Mouse (Mus musculus) liver, embryonic 12.5 days (tissue): ENCODE results near the gene Sgpl1. TPM values are rescaled to one million over a fixed set of nuclear protein-coding genes. Genes with fewer than 3 reads are reported as not detected.

ENCODE experiments used
- ATAC-seq: fragments of 200-750 bp; cut with Nextera tagmentation; 2 replicates; pipeline ENCODE4 v1.8.0; 2017; ENCODE audit warnings: moderate number of reproducible peaks, mild to moderate bottlenecking, moderate library complexity
- H3K27ac ChIP-seq: fragments of 300-500 bp; sonication (generic); 2 replicates; pipeline ENCODE4 v1.5.1; 2016; ENCODE audit warnings: mild to moderate bottlenecking
- H3K27me3 ChIP-seq: fragments of 300-500 bp; sonication (generic); replicated peaks from 2 replicates; pipeline ENCODE4 v1.6.1; 2016; ENCODE audit warnings: mild to moderate bottlenecking, moderate library complexity
- H3K36me3 ChIP-seq: fragments of 300-500 bp; sonication (generic); 2 replicates; pipeline ENCODE4 v1.6.1; 2016; ENCODE audit warnings: mild to moderate bottlenecking, moderate library complexity
- H3K4me1 ChIP-seq: fragments of 300-500 bp; sonication (generic); 2 replicates; pipeline ENCODE4 v1.6.1; 2016
- H3K4me2 ChIP-seq: fragments of 300-500 bp; sonication (generic); 2 replicates; pipeline ENCODE4 v1.6.1; 2016; ENCODE audit warnings: mild to moderate bottlenecking, moderate library complexity
- H3K4me3 ChIP-seq: fragments of 300-500 bp; sonication (generic); 2 replicates; pipeline ENCODE4 v1.5.1; 2016; ENCODE audit warnings: mild to moderate bottlenecking, moderate library complexity
- H3K9ac ChIP-seq: fragments of 300-500 bp; sonication (generic); 2 replicates; pipeline ENCODE4 v1.6.1; 2016; ENCODE audit warnings: mild to moderate bottlenecking, moderate library complexity
- H3K9me3 ChIP-seq: fragments of 300-500 bp; sonication (generic); replicated peaks from 2 replicates; pipeline ENCODE4 v1.6.1; 2016; ENCODE audit warnings: mild to moderate bottlenecking, moderate library complexity
- WGBS: fragments of 180-500 bp; shearing (Covaris S2); methylation state at CpG from one replicate; pipeline ENCODE4 v1.1.7; 2016; ENCODE audit not compliant: insufficient replicate concordance; 5-methylcytosine and 5-hydroxymethylcytosine counted together
- polyA plus RNA-seq: library from polyadenylated mRNA; unstranded; fragments of >200 nt; fragmentation: Nextera tagmentation; extraction: Ambion mirVana; gene quantifications from 2 replicates; pipeline ENCODE4 v1.2.1, GENCODE M21; 2016

Gene Sgpl1
- polyA plus RNA-seq, 1 experiment from 2014 or later: 18.6 TPM

- H3K27ac ChIP-seq: no peak overlapping the region
- peaks cover 54% of the 10 kb centered on the region for H3K27me3 ChIP-seq
- no peak overlapping the region for H3K4me2 ChIP-seq
- H3K9me3 ChIP-seq: no peaks in the 10 kb centered on the region
- no peak overlapping the region for H3K9ac ChIP-seq
- no peak overlapping the region for H3K4me3 ChIP-seq
- WGBS: 38% methylated on average over 13 of the region's 13 CpGs
- no peaks in the 10 kb centered on the region for H3K4me1 ChIP-seq
- H3K36me3 ChIP-seq: no peaks in the 10 kb centered on the region
- no peak for ATAC-seq
Observed at GRCm38 (mm10) chr10:61174711-61175441, 27.4 kb upstream of the Sgpl1 start.

GRCm38 (mm10) chr10:61172496-61172895, 25.0 kb upstream of the Sgpl1 start:
- ATAC-seq: no peak
- H3K9me3 ChIP-seq: no peaks in the 10 kb centered on the region
- H3K9ac ChIP-seq: no peak overlapping the region
- no peak overlapping the region for H3K4me3 ChIP-seq
- H3K4me1 ChIP-seq: no peaks in the 10 kb centered on the region
- H3K36me3 ChIP-seq: no peaks in the 10 kb centered on the region
- H3K4me2 ChIP-seq: no peak overlapping the region
- H3K27me3 ChIP-seq: peaks cover 50% of the 10 kb centered on the region
- 53% methylated on average over 4 of the region's 4 CpGs for WGBS
- no peak overlapping the region for H3K27ac ChIP-seq

GRCm38 (mm10) chr10:61171654-61172053, 24.2 kb upstream of the Sgpl1 start, which contains the start of gene Tbata:
Gene Tbata, plus strand, starts transcription at chr10:61171954.
- WGBS: 35% methylated on average over 3 of the region's 3 CpGs
- no peak within 1 kb of the TSS for H3K4me3 ChIP-seq
- no peaks in the 10 kb centered on the region for H3K36me3 ChIP-seq
- peaks cover 49% of the 10 kb centered on the region for H3K27me3 ChIP-seq
- H3K4me1 ChIP-seq: no peaks in the 10 kb centered on the region
- H3K27ac ChIP-seq: no peak within 1 kb of the TSS
- ATAC-seq: no peak
- H3K9me3 ChIP-seq: no peaks in the 10 kb centered on the region
- no peak within 1 kb of the TSS for H3K9ac ChIP-seq
- no peak within 1 kb of the TSS for H3K4me2 ChIP-seq

GRCm38 (mm10) chr10:61168393-61168792, 20.9 kb upstream of the Sgpl1 start:
- no peak for ATAC-seq
- Histone ChIP-seq H3K4me3 (no peak overlapping the region), H3K4me2 (no peak overlapping the region), H3K4me1 (no peaks in the 10 kb centered on the region), H3K36me3 (no peaks in the 10 kb centered on the region), H3K9ac (no peak overlapping the region), H3K27me3 (peaks cover 19% of the 10 kb centered on the region; the same call in 1 of the 2 replicates), H3K9me3 (no peaks in the 10 kb centered on the region), H3K27ac (no peak overlapping the region)
- WGBS: 51% methylated on average over 2 of the region's 2 CpGs

GRCm38 (mm10) chr10:61167333-61168096, 20.0 kb upstream of the Sgpl1 start:
- Histone ChIP-seq H3K4me3 (no peak overlapping the region), H3K9me3 (no peaks in the 10 kb centered on the region), H3K27me3 (peaks cover 15% of the 10 kb centered on the region; the same call in 1 of the 2 replicates), H3K4me2 (no peak overlapping the region), H3K4me1 (no peaks in the 10 kb centered on the region), H3K27ac (no peak overlapping the region), H3K36me3 (no peaks in the 10 kb centered on the region), H3K9ac (no peak overlapping the region)
- ATAC-seq: no peak
- 41% methylated on average over 9 of the region's 9 CpGs for WGBS

GRCm38 (mm10) chr10:61162366-61162765, 14.9 kb upstream of the Sgpl1 start:
- Histone ChIP-seq H3K27me3 (peaks cover under 1% of the 10 kb centered on the region; the same call in 1 of the 2 replicates), H3K9me3 (no peaks in the 10 kb centered on the region), H3K9ac (no peak overlapping the region), H3K4me2 (no peak overlapping the region), H3K4me3 (no peak overlapping the region), H3K27ac (no peak overlapping the region), H3K36me3 (no peaks in the 10 kb centered on the region), H3K4me1 (no peaks in the 10 kb centered on the region)
- WGBS: 53% methylated on average over 3 of the region's 3 CpGs
- ATAC-seq: no peak

GRCm38 (mm10) chr10:61160671-61161070, 13.2 kb upstream of the Sgpl1 start:
- H3K4me3 ChIP-seq: no peak overlapping the region
- no peak overlapping the region for H3K27ac ChIP-seq
- no peak overlapping the region for H3K9ac ChIP-seq
- no peaks in the 10 kb centered on the region for H3K36me3 ChIP-seq
- no peak for ATAC-seq
- H3K9me3 ChIP-seq: no peaks in the 10 kb centered on the region
- 49% methylated on average over 4 of the region's 4 CpGs for WGBS
- no peak overlapping the region for H3K4me2 ChIP-seq
- H3K4me1 ChIP-seq: no peaks in the 10 kb centered on the region
- H3K27me3 ChIP-seq: no peaks in the 10 kb centered on the region; the same call in none of the 2 replicates

GRCm38 (mm10) chr10:61160089-61160488, 12.6 kb upstream of the Sgpl1 start:
- H3K36me3 ChIP-seq: no peaks in the 10 kb centered on the region
- ATAC-seq: no peak
- H3K27ac ChIP-seq: no peak overlapping the region
- WGBS: 57% methylated on average over 7 of the region's 7 CpGs
- H3K4me3 ChIP-seq: no peak overlapping the region
- H3K27me3 ChIP-seq: no peaks in the 10 kb centered on the region; the same call in none of the 2 replicates
- no peaks in the 10 kb centered on the region for H3K9me3 ChIP-seq
- H3K9ac ChIP-seq: no peak overlapping the region
- H3K4me2 ChIP-seq: no peak overlapping the region
- peaks cover 5% of the 10 kb centered on the region for H3K4me1 ChIP-seq

GRCm38 (mm10) chr10:61158594-61158993, 11.1 kb upstream of the Sgpl1 start:
- H3K4me1 ChIP-seq: peaks cover 16% of the 10 kb centered on the region
- WGBS: 56% methylated on average over 3 of the region's 3 CpGs
- H3K27ac ChIP-seq: no peak overlapping the region
- no peak overlapping the region for H3K4me2 ChIP-seq
- H3K4me3 ChIP-seq: no peak overlapping the region
- H3K9ac ChIP-seq: no peak overlapping the region
- H3K27me3 ChIP-seq: no peaks in the 10 kb centered on the region; the same call in none of the 2 replicates
- no peaks in the 10 kb centered on the region for H3K9me3 ChIP-seq
- ATAC-seq: no peak
- H3K36me3 ChIP-seq: no peaks in the 10 kb centered on the region

GRCm38 (mm10) chr10:61156453-61156852, 8.9 kb upstream of the Sgpl1 start:
- no peaks in the 10 kb centered on the region for H3K36me3 ChIP-seq
- H3K4me1 ChIP-seq: peaks cover 26% of the 10 kb centered on the region
- WGBS: 64% methylated on average over 2 of the region's 2 CpGs
- no peak overlapping the region for H3K4me3 ChIP-seq
- H3K27me3 ChIP-seq: no peaks in the 10 kb centered on the region; the same call in 1 of the 2 replicates
- no peak overlapping the region for H3K27ac ChIP-seq
- H3K9ac ChIP-seq: no peak overlapping the region
- H3K9me3 ChIP-seq: no peaks in the 10 kb centered on the region
- no peak for ATAC-seq
- no peak overlapping the region for H3K4me2 ChIP-seq

- no peak overlapping the region for H3K4me2 ChIP-seq
- H3K36me3 ChIP-seq: no peaks in the 10 kb centered on the region
- no peak for ATAC-seq
- no peaks in the 10 kb centered on the region for H3K9me3 ChIP-seq
- H3K4me3 ChIP-seq: no peak overlapping the region
- no peak overlapping the region for H3K27ac ChIP-seq
- peaks cover 34% of the 10 kb centered on the region for H3K4me1 ChIP-seq
- H3K27me3 ChIP-seq: no peaks in the 10 kb centered on the region; the same call in 1 of the 2 replicates
- WGBS: 63% methylated on average over 3 of the region's 3 CpGs
- no peak overlapping the region for H3K9ac ChIP-seq
Observed at GRCm38 (mm10) chr10:61155611-61156010, 8.1 kb upstream of the Sgpl1 start.

- no peak overlapping the region for H3K4me2 ChIP-seq
- ATAC-seq: no peak
- H3K4me1 ChIP-seq: peaks cover 62% of the 10 kb centered on the region
Observed at GRCm38 (mm10) chr10:61152131-61152530, 4.6 kb upstream of the Sgpl1 start.

More at GRCm38 (mm10) chr10:61152131-61152530, 4.6 kb upstream of the Sgpl1 start:
- no peaks in the 10 kb centered on the region for H3K9me3 ChIP-seq
- H3K27ac ChIP-seq: no peak overlapping the region
- no peaks in the 10 kb centered on the region for H3K36me3 ChIP-seq
- no peak overlapping the region for H3K4me3 ChIP-seq
- H3K27me3 ChIP-seq: no peaks in the 10 kb centered on the region; the same call in 1 of the 2 replicates
- H3K9ac ChIP-seq: no peak overlapping the region
